Mouse (Mus musculus) hindbrain, embryonic 10.5 days (tissue): Measurements from ENCODE around the gene Sorcs2. TPM values are rescaled to one million over a fixed set of nuclear protein-coding genes. Genes with fewer than 3 reads are reported as not detected.

Source experiments
- DNase-seq: peaks from one replicate; pipeline ENCODE4 v3.0.0-alpha.2; 2017; ENCODE audit warnings: low spot score
- H3K27ac ChIP-seq: fragments of 300-500 bp; sonication (generic); 2 replicates; pipeline ENCODE4 v1.5.1; 2016; ENCODE audit warnings: mild to moderate bottlenecking, moderate library complexity
- H3K27me3 ChIP-seq: fragments of 300-500 bp; sonication (generic); 2 replicates; pipeline ENCODE4 v1.6.1; 2016; ENCODE audit warnings: mild to moderate bottlenecking; ENCODE audit not compliant: poor library complexity, insufficient read depth, severe bottlenecking
- H3K36me3 ChIP-seq: fragments of 300-500 bp; sonication (generic); 2 replicates; pipeline ENCODE4 v1.6.1; 2016; ENCODE audit warnings: mild to moderate bottlenecking, moderate library complexity
- H3K4me1 ChIP-seq: fragments of 300-500 bp; sonication (generic); replicated peaks from 2 replicates; pipeline ENCODE4 v1.6.1; 2016; ENCODE audit warnings: mild to moderate bottlenecking
- H3K4me3 ChIP-seq: fragments of 300-500 bp; sonication (generic); 2 replicates; pipeline ENCODE4 v1.5.1; 2016; ENCODE audit warnings: mild to moderate bottlenecking, moderate library complexity
- H3K9me3 ChIP-seq: fragments of 300-500 bp; sonication (generic); 2 replicates; pipeline ENCODE4 v1.6.1; 2016; ENCODE audit warnings: mild to moderate bottlenecking, moderate library complexity
- WGBS: fragments of 180-500 bp; shearing (Covaris S2); methylation state at CpG from one replicate; pipeline ENCODE4 v1.1.7; 2016; 5-methylcytosine and 5-hydroxymethylcytosine counted together
- polyA plus RNA-seq: library from polyadenylated mRNA; unstranded; fragments of >200 nt; fragmentation: Nextera tagmentation; extraction: Ambion mirVana; gene quantifications from 2 replicates; pipeline ENCODE4 v1.2.1, GENCODE M21; 2016

Sorcs2 gene
- polyA plus RNA-seq, 1 experiment from 2014 or later: 10.5 TPM

DNA sequence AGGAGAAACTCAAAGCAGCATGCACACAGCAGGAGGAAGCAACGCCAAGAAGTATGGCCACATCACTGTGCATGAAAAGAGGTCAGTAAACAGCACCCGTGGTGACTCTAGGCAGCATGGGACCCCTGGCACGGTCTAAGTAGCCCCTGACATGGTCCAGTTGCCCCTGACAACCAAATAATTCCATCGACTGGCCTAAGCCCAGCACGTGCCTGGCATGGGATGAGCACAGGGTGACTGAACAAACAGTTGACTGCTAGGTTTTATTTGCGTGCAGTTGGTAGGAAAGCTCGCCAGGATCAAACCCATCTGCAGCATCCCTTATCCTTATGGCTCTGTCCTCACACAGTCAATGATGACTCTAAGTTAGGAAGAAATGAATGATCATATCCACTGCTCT, 61.7 kb downstream of the Sorcs2 start:
- WGBS: 67% methylated on average over 7 of the region's 7 CpGs
- no peak overlapping the region for H3K27ac ChIP-seq
- no peak overlapping the region for H3K4me3 ChIP-seq
- peaks cover 3% of the 10 kb centered on the region; the same call in 1 of the 2 replicates for H3K27me3 ChIP-seq
- H3K9me3 ChIP-seq: no peaks in the 10 kb centered on the region
- peaks cover 65% of the 10 kb centered on the region for H3K4me1 ChIP-seq
- H3K36me3 ChIP-seq: no peaks in the 10 kb centered on the region
- DNase-seq: no peak

DNA sequence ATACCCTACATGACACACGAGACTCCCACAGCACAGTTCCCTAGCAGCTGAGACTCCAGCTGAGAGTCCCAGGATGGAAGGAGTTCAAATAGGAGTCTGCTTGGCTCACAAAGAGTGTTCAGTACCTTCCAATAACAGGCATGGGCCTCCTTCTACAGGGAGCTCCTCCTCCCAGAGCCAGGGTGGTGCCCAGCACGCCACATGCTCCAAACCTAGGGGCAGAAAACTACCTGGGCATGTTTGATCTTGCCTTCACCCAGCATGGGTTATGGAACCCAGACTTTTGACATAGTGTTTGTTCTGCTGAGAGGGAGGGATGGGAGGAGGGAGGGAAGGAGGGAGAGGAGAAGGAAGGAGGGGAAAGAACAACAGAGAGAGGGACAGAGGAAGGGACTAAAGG, 62.3 kb downstream of the Sorcs2 start:
- H3K36me3 ChIP-seq: no peaks in the 10 kb centered on the region
- no peaks in the 10 kb centered on the region for H3K9me3 ChIP-seq
- peak overlapping the region; percentile 45; the same call in 1 of the 2 replicates for H3K27ac ChIP-seq
- H3K4me3 ChIP-seq: no peak overlapping the region
- 76% methylated on average over 2 of the region's 2 CpGs for WGBS
- peaks cover 71% of the 10 kb centered on the region for H3K4me1 ChIP-seq
- H3K27me3 ChIP-seq: peaks cover 3% of the 10 kb centered on the region; the same call in 1 of the 2 replicates
- DNase-seq: no peak

DNA sequence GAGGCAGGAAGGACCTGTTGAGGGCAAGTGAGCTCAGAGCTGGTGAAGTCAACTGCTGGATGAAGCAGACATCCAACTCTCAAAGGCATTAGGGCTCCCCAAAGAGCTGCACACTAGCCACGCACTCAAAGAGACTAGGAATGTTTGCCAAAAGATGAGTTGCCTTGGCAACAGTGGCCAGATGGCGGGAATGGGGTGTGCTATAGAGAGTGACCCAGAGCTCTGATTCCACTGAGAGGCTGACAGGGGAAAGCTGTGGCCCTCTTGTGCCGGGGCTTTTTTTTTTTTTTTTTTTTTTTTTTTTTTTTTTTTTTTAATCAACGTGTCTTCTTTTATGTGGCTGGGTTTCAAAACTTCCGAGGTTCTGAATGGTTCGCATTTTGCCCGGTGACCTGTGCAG, 63.7 kb downstream of the Sorcs2 start:
- peak overlapping the region; percentile 40; the same call in 1 of the 2 replicates for H3K27ac ChIP-seq
- H3K36me3 ChIP-seq: no peaks in the 10 kb centered on the region
- DNase-seq: peak; percentile 65
- no peaks in the 10 kb centered on the region for H3K9me3 ChIP-seq
- H3K4me3 ChIP-seq: no peak overlapping the region
- peaks cover 3% of the 10 kb centered on the region; the same call in 1 of the 2 replicates for H3K27me3 ChIP-seq
- WGBS: 28% methylated on average over 7 of the region's 7 CpGs
- H3K4me1 ChIP-seq: peaks cover 63% of the 10 kb centered on the region

DNA sequence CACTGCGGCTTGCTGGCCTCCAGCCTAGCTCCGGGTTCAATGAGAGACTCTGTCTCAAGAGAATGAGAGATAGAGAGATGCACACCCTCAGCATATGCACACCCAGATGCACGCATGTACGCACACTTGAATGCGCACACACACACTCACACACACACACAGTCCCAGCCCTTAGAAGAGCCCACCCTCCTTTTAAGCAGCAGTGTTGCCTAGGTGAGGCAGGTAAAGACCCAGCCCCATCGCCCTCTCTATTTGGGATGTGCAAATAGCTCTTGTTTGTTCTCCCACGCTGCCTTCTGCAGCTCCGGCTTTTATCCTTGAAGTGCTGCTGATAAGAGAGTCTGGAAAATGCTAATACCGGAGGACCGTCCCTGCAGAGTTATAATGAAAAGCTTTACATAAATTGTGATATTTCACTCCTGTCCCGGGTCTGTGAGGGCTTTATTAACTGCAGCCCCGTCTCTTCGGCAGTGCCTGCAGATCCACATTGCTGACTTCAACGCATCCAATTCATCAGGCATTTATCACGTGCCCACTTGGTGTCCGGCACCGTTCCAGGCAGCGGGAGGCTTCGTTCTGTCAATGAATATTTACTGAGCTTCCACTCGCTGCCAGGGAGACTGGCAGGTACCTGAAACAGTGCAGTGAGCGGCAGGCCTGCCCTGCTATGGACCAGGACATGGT, 67.3 kb downstream of the Sorcs2 start:
- Histone ChIP-seq H3K36me3 (no peaks in the 10 kb centered on the region), H3K9me3 (no peaks in the 10 kb centered on the region), H3K4me3 (no peak overlapping the region), H3K27ac (no peak overlapping the region), H3K27me3 (no peaks in the 10 kb centered on the region; the same call in 1 of the 2 replicates), H3K4me1 (peaks cover 48% of the 10 kb centered on the region)
- no peak for DNase-seq
- 79% methylated on average over 21 of the region's 21 CpGs for WGBS

DNA sequence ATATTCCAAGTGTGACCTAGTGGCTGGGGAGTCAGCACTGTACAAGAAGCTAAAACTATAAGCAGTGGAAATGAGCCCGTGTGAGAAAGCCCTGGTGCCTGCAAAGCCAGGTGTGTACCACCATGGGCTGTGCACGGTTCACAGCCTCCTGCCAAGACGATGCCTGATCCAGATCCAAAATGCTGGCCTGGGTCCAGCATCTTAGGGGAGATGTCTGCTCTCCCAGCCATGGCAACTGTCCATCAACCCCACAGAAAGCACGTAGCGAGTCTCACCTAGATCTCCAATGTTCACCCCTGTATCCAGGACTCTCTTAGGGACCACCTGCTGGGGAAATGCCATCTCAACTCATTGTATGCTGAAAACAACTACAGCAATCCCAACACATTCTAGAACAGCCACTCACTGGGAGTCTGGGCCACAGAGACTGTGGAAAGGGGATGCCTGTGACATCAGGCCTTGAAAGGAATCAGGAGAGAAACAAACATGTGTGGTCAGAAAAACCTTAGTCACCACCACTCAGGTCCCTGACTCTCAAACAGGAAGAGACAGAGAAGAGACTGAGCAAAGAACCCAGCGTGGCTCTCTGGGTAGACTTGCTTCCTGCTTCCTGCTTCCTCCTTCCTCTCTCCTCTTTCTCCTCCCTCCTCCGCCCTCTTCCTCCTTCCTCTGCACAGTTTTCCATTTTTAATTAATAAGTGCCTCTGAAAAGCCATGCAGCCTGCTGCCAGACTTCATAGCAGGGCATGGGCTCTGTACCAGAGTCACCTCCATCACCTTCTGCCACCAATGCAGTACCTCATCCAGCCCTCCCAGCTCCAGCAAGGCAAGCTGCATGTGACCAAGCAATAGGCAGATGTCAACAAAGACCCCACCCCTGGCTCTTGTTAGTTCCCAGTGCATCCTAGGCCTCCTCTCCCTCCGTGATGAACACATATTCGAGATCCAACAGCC, 71.6 kb downstream of the Sorcs2 start:
- H3K4me3 ChIP-seq: no peak overlapping the region
- no peaks in the 10 kb centered on the region for H3K9me3 ChIP-seq
- no peak for DNase-seq
- no peaks in the 10 kb centered on the region for H3K27me3 ChIP-seq
- peak overlapping the region; percentile 2; the same call in 1 of the 2 replicates for H3K27ac ChIP-seq
- no peaks in the 10 kb centered on the region for H3K36me3 ChIP-seq
- WGBS: 81% methylated on average over 9 of the region's 9 CpGs
- H3K4me1 ChIP-seq: peaks cover 43% of the 10 kb centered on the region

DNA sequence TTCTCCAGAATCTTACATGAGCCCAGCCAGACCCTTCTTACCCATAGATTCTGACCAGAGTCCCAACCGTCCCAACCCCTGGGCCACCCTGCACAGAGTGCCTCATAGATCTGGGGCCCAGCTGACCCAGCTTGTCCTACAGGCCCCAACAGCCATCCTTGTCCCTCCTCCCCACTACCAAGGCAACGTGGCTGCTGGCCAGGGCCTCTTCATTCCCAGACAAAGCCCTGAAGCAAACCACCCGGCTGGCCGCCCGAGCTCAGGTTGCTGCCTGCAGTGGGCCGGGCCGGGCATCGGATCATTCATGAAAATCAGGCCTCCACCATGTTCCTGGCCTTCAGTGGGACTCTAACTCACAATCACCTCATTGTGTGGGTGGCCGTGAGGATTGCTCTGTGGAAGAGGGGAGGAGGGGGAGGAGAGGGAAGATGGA, 73.8 kb downstream of the Sorcs2 start:
- Histone ChIP-seq H3K27me3 (peaks cover 14% of the 10 kb centered on the region; the same call in 1 of the 2 replicates), H3K9me3 (no peaks in the 10 kb centered on the region), H3K4me1 (peaks cover 43% of the 10 kb centered on the region), H3K36me3 (no peaks in the 10 kb centered on the region), H3K27ac (peak overlapping the region; percentile 74), H3K4me3 (no peak overlapping the region)
- peak; percentile 39 for DNase-seq
- WGBS: 45% methylated on average over 9 of the region's 9 CpGs

DNA sequence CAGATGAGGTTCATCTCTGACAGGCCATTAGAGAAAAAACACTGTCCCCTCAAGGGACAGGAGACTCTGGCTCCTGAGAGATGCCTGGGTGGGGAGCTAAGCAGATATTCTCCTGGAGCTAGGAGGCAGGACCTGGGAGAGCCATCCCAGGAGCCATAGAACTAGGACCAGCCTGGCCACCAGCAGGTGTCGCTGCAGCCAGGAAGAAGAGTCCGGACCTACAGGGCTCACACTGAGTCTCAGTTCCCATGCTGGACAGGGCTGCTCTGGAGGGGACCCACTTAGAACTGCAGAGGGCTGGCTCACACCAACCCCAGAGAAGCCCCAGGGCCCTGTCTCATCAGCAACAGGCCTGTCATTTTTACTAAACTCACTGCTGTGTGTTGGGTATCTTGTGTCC, 74.4 kb downstream of the Sorcs2 start:
- H3K36me3 ChIP-seq: no peaks in the 10 kb centered on the region
- peaks cover 43% of the 10 kb centered on the region for H3K4me1 ChIP-seq
- 2% methylated on average over 2 of the region's 2 CpGs for WGBS
- peak; percentile 82 for DNase-seq
- peaks cover 14% of the 10 kb centered on the region; the same call in 1 of the 2 replicates for H3K27me3 ChIP-seq
- H3K4me3 ChIP-seq: no peak overlapping the region
- H3K27ac ChIP-seq: peak overlapping the region; percentile 74; the same call in 1 of the 2 replicates
- no peaks in the 10 kb centered on the region for H3K9me3 ChIP-seq

DNA sequence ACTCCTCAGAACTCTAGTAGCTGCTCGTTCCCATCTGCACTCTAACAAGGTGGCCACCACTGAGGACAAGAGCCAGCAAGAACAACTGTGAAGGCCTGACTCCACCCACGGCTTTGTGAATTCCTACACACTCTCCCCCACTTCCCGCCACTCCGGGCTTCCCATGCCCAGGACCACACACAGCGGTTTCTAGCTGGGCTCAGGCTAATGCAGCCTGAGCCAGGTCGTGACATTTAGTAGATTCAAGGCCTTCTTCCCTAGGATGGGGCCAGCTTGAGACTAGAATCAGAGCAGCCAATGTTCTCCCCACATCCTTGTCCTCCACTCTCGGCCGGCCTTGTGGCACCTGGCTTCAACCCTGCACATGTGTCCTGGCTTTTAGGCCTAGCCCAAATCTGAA, 76.4 kb downstream of the Sorcs2 start:
- H3K9me3 ChIP-seq: no peaks in the 10 kb centered on the region
- 38% methylated on average over 8 of the region's 8 CpGs for WGBS
- peak overlapping the region; percentile 6 for H3K27ac ChIP-seq
- no peaks in the 10 kb centered on the region for H3K36me3 ChIP-seq
- H3K4me1 ChIP-seq: peaks cover 58% of the 10 kb centered on the region
- H3K27me3 ChIP-seq: peaks cover 20% of the 10 kb centered on the region; the same call in 1 of the 2 replicates
- H3K4me3 ChIP-seq: no peak overlapping the region
- peak; percentile 57 for DNase-seq

DNA sequence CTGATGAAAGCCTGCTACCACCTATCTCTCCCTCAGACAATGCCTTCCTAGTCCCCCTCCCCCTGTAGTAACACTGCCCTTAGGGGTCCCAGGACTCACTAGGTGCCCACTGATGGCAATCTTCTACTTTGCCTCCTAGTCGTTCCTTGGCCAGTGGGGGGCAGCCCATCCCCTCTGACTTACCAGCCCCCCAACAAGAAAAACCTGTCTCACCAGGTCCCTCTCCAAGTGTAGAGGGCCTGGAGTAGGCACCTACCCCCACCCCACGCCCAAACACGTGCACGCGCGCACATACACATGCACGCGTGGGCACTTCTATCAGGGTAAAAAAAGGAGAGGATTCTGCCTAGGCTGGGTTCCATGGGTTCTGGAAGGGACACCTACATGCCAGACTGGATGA, 77.3 kb downstream of the Sorcs2 start:
- Histone ChIP-seq H3K27ac (0 out of 2 replicates have a peak overlapping the region, but pooled peaks have one; percentile 6), H3K9me3 (no peaks in the 10 kb centered on the region), H3K27me3 (peaks cover 20% of the 10 kb centered on the region; the same call in 1 of the 2 replicates), H3K36me3 (no peaks in the 10 kb centered on the region), H3K4me1 (peaks cover 61% of the 10 kb centered on the region), H3K4me3 (no peak overlapping the region)
- DNase-seq: no peak
- WGBS: 91% methylated on average over 8 of the region's 8 CpGs

DNA sequence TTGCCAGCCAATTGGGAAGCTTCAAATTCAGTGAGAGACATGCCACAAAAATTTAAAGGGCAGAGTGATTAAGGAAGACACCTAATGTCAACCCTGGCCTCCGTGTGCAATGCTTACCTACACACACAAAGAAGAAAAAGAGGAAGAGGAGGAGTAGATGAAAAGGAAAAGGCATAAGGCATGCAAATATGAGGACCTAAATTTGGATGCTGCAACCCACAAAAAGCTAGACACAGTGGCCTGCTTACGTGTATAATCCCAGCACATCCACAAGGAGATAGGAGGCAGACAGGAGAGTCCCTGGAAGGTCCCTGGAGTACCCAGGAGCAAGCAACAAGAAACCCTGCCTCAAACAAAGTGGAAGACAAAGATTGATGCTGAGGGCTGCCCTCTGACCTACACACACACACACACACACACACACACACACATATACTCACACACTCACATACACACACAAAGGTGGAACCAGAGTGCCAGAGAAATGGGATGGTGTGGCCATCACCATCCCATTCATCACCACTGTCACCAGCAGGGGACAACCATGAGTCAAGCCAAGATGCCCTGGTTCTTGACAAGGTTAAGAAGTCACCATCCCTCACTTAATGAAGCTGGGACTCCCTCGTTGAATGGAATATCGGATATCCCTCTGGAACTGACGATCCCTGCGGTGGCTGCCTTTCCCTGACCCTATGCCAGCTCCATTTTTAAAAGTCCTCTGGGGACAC, 80.1 kb downstream of the Sorcs2 start:
- peaks cover 75% of the 10 kb centered on the region for H3K4me1 ChIP-seq
- 61% methylated on average over 6 of the region's 6 CpGs for WGBS
- H3K4me3 ChIP-seq: no peak overlapping the region
- DNase-seq: peak; percentile 44
- peaks cover 20% of the 10 kb centered on the region; the same call in 1 of the 2 replicates for H3K27me3 ChIP-seq
- no peak overlapping the region for H3K27ac ChIP-seq
- H3K9me3 ChIP-seq: no peaks in the 10 kb centered on the region
- H3K36me3 ChIP-seq: no peaks in the 10 kb centered on the region

DNA sequence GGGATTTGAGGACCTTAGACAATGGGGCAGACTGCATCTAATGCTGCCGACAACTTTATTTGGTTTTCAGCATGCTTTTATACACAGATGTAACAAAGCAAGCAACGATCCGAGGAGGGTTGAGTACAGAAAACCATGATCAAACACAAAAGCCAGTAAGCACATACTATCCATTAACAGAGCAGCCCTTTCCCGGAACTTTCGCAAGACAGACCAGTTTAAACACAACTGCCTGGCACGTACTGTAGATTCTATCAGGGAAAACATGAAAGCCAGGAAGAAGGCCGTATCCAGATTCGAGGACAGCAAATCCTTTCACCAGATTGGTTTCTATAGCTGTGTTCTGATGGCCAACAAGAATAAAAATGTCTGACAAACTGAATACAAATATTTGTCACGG, 82.8 kb downstream of the Sorcs2 start:
- no peak for DNase-seq
- 89% methylated on average over 9 of the region's 9 CpGs for WGBS
- no peaks in the 10 kb centered on the region for H3K9me3 ChIP-seq
- 0 out of 2 replicates have a peak overlapping the region, but pooled peaks have one; percentile 71 for H3K27ac ChIP-seq
- H3K4me1 ChIP-seq: peaks cover 68% of the 10 kb centered on the region
- no peaks in the 10 kb centered on the region for H3K36me3 ChIP-seq
- H3K4me3 ChIP-seq: no peak overlapping the region
- H3K27me3 ChIP-seq: peaks cover 12% of the 10 kb centered on the region; the same call in 1 of the 2 replicates
